Mouse (Mus musculus): Measurements from ENCODE around the gene Mob4. TPM values are rescaled to one million over a fixed set of nuclear protein-coding genes. Genes with fewer than 3 reads are reported as not detected.

Gene Mob4
- polyA plus RNA-seq, 1 experiment from 2014 or later: 173 TPM

- H3K36me3 ChIP-seq (ENCODE audit: control insufficient read depth, insufficient read depth, low read length): peaks cover 40% of the 10 kb centered on the region
- no peaks in the 10 kb centered on the region for H3K4me1 ChIP-seq (ENCODE audit: control insufficient read depth, insufficient read depth, low read length)
- WGBS: 91% methylated on average over 4 of the region's 4 CpGs
- no peak for ATAC-seq
- no peak overlapping the region for H3K4me3 ChIP-seq (ENCODE audit: low read depth, low read length)
- H3K9me3 ChIP-seq (replicated peaks; ENCODE audit: control insufficient read depth, low read length): no peaks in the 10 kb centered on the region
- no peak overlapping the region for H3K9ac ChIP-seq (ENCODE audit: low read length)
- no peak for DNase-seq (ENCODE audit: low spot score)
- H3K27me3 ChIP-seq (replicated peaks; ENCODE audit: control insufficient read depth, insufficient read depth, low read length): no peaks in the 10 kb centered on the region
- no peak overlapping the region for H3K4me2 ChIP-seq (ENCODE audit: low read length)
- H3K27ac ChIP-seq (ENCODE audit: low read depth, low read length): no peak overlapping the region
Observed at GRCm38 (mm10) chr1:55157329-55157728, 26.3 kb downstream of the Mob4 start.

- H3K4me2 ChIP-seq (ENCODE audit: low read length): no peak overlapping the region
- H3K27me3 ChIP-seq (replicated peaks; ENCODE audit: control insufficient read depth, insufficient read depth, low read length): no peaks in the 10 kb centered on the region
- DNase-seq (ENCODE audit: low spot score) (no peak), ATAC-seq (no peak)
- H3K9me3 ChIP-seq (replicated peaks; ENCODE audit: control insufficient read depth, low read length): no peaks in the 10 kb centered on the region
- WGBS: 96% methylated on average over 3 of the region's 3 CpGs
- H3K4me1 ChIP-seq (ENCODE audit: control insufficient read depth, insufficient read depth, low read length): no peaks in the 10 kb centered on the region
- no peak overlapping the region for H3K9ac ChIP-seq (ENCODE audit: low read length)
- peaks cover 36% of the 10 kb centered on the region for H3K36me3 ChIP-seq (ENCODE audit: control insufficient read depth, insufficient read depth, low read length)
- no peak overlapping the region for H3K27ac ChIP-seq (ENCODE audit: low read depth, low read length)
- H3K4me3 ChIP-seq (ENCODE audit: low read depth, low read length): no peak overlapping the region
Observed at GRCm38 (mm10) chr1:55158211-55158610, 27.2 kb downstream of the Mob4 start.

GRCm38 (mm10) chr1:55158821-55159220 lies 27.8 kb downstream of the Mob4 start:
- DNase-seq (ENCODE audit: low spot score) (no peak), ATAC-seq (no peak)
- 93% methylated on average over 8 of the region's 8 CpGs for WGBS
- no peak overlapping the region for H3K9ac ChIP-seq (ENCODE audit: low read length)
- no peak overlapping the region for H3K4me3 ChIP-seq (ENCODE audit: low read depth, low read length)
- no peaks in the 10 kb centered on the region for H3K4me1 ChIP-seq (ENCODE audit: control insufficient read depth, insufficient read depth, low read length)
- no peak overlapping the region for H3K4me2 ChIP-seq (ENCODE audit: low read length)
- no peak overlapping the region for H3K27ac ChIP-seq (ENCODE audit: low read depth, low read length)
- H3K36me3 ChIP-seq (ENCODE audit: control insufficient read depth, insufficient read depth, low read length): peaks cover 34% of the 10 kb centered on the region
- no peaks in the 10 kb centered on the region for H3K9me3 ChIP-seq (replicated peaks; ENCODE audit: control insufficient read depth, low read length)
- H3K27me3 ChIP-seq (replicated peaks; ENCODE audit: control insufficient read depth, insufficient read depth, low read length): no peaks in the 10 kb centered on the region

GRCm38 (mm10) chr1:55160218-55160617 lies 29.2 kb downstream of the Mob4 start:
- Histone ChIP-seq H3K36me3 (ENCODE audit: control insufficient read depth, insufficient read depth, low read length) (peaks cover 31% of the 10 kb centered on the region), H3K4me2 (ENCODE audit: low read length) (no peak overlapping the region), H3K4me1 (ENCODE audit: control insufficient read depth, insufficient read depth, low read length) (no peaks in the 10 kb centered on the region), H3K27me3 (replicated peaks; ENCODE audit: control insufficient read depth, insufficient read depth, low read length) (no peaks in the 10 kb centered on the region), H3K9ac (ENCODE audit: low read length) (no peak overlapping the region), H3K9me3 (replicated peaks; ENCODE audit: control insufficient read depth, low read length) (no peaks in the 10 kb centered on the region), H3K4me3 (ENCODE audit: low read depth, low read length) (no peak overlapping the region), H3K27ac (ENCODE audit: low read depth, low read length) (no peak overlapping the region)
- 92% methylated on average over 3 of the region's 3 CpGs for WGBS
- ATAC-seq: no peak
- DNase-seq (ENCODE audit: low spot score): no peak

GRCm38 (mm10) chr1:55160831-55161638 lies 30.0 kb downstream of the Mob4 start:
- no peaks in the 10 kb centered on the region for H3K27me3 ChIP-seq (replicated peaks; ENCODE audit: control insufficient read depth, insufficient read depth, low read length)
- H3K9ac ChIP-seq (ENCODE audit: low read length): no peak overlapping the region
- no peaks in the 10 kb centered on the region for H3K9me3 ChIP-seq (replicated peaks; ENCODE audit: control insufficient read depth, low read length)
- ATAC-seq (peak; percentile 78), DNase-seq (ENCODE audit: low spot score) (peak; percentile 80)
- H3K4me2 ChIP-seq (ENCODE audit: low read length): no peak overlapping the region
- peak overlapping the region; percentile 70 for H3K27ac ChIP-seq (ENCODE audit: low read depth, low read length)
- peaks cover 23% of the 10 kb centered on the region for H3K36me3 ChIP-seq (ENCODE audit: control insufficient read depth, insufficient read depth, low read length)
- H3K4me3 ChIP-seq (ENCODE audit: low read depth, low read length): no peak overlapping the region
- WGBS: 66% methylated on average over 17 of the region's 17 CpGs
- H3K4me1 ChIP-seq (ENCODE audit: control insufficient read depth, insufficient read depth, low read length): no peaks in the 10 kb centered on the region

- H3K27ac ChIP-seq (ENCODE audit: low read depth, low read length): 0 out of 2 replicates have a peak overlapping the region, but pooled peaks have one; percentile 22
- ATAC-seq: peak; percentile 33
- H3K4me2 ChIP-seq (ENCODE audit: low read length): no peak overlapping the region
- H3K9ac ChIP-seq (ENCODE audit: low read length): no peak overlapping the region
- H3K4me1 ChIP-seq (ENCODE audit: control insufficient read depth, insufficient read depth, low read length): no peaks in the 10 kb centered on the region
- H3K4me3 ChIP-seq (ENCODE audit: low read depth, low read length): no peak overlapping the region
- H3K27me3 ChIP-seq (replicated peaks; ENCODE audit: control insufficient read depth, insufficient read depth, low read length): no peaks in the 10 kb centered on the region
- no peaks in the 10 kb centered on the region for H3K9me3 ChIP-seq (replicated peaks; ENCODE audit: control insufficient read depth, low read length)
- H3K36me3 ChIP-seq (ENCODE audit: control insufficient read depth, insufficient read depth, low read length): peaks cover 14% of the 10 kb centered on the region
- DNase-seq (ENCODE audit: low spot score): no peak
- 63% methylated on average over 7 of the region's 7 CpGs for WGBS
Observed at GRCm38 (mm10) chr1:55161895-55162294, 30.9 kb downstream of the Mob4 start.

GRCm38 (mm10) chr1:55162781-55163180 lies 31.8 kb downstream of the Mob4 start:
- ATAC-seq (no peak), DNase-seq (ENCODE audit: low spot score) (no peak)
- H3K9ac ChIP-seq (ENCODE audit: low read length): no peak overlapping the region
- H3K27ac ChIP-seq (ENCODE audit: low read depth, low read length): no peak overlapping the region
- no peak overlapping the region for H3K4me2 ChIP-seq (ENCODE audit: low read length)
- H3K4me3 ChIP-seq (ENCODE audit: low read depth, low read length): no peak overlapping the region
- 60% methylated on average over 5 of the region's 5 CpGs for WGBS
- H3K27me3 ChIP-seq (replicated peaks; ENCODE audit: control insufficient read depth, insufficient read depth, low read length): no peaks in the 10 kb centered on the region
- H3K9me3 ChIP-seq (replicated peaks; ENCODE audit: control insufficient read depth, low read length): no peaks in the 10 kb centered on the region
- peaks cover 5% of the 10 kb centered on the region for H3K36me3 ChIP-seq (ENCODE audit: control insufficient read depth, insufficient read depth, low read length)
- H3K4me1 ChIP-seq (ENCODE audit: control insufficient read depth, insufficient read depth, low read length): no peaks in the 10 kb centered on the region

GRCm38 (mm10) chr1:55164005-55164404 lies 33.0 kb downstream of the Mob4 start:
- H3K27ac ChIP-seq (ENCODE audit: low read depth, low read length): no peak overlapping the region
- no peak overlapping the region for H3K4me2 ChIP-seq (ENCODE audit: low read length)
- no peaks in the 10 kb centered on the region for H3K27me3 ChIP-seq (replicated peaks; ENCODE audit: control insufficient read depth, insufficient read depth, low read length)
- H3K4me1 ChIP-seq (ENCODE audit: control insufficient read depth, insufficient read depth, low read length): no peaks in the 10 kb centered on the region
- WGBS: 65% methylated on average over 5 of the region's 5 CpGs
- H3K9me3 ChIP-seq (replicated peaks; ENCODE audit: control insufficient read depth, low read length): 0 out of 2 replicates have a peak, but pooled peaks cover 2% of the 10 kb centered on the region
- no peak for ATAC-seq
- no peak overlapping the region for H3K9ac ChIP-seq (ENCODE audit: low read length)
- DNase-seq (ENCODE audit: low spot score): no peak
- peaks cover 3% of the 10 kb centered on the region; the same call in 1 of the 2 replicates for H3K36me3 ChIP-seq (ENCODE audit: control insufficient read depth, insufficient read depth, low read length)
- H3K4me3 ChIP-seq (ENCODE audit: low read depth, low read length): no peak overlapping the region

- Histone ChIP-seq H3K4me1 (ENCODE audit: control insufficient read depth, insufficient read depth, low read length) (no peaks in the 10 kb centered on the region), H3K27me3 (replicated peaks; ENCODE audit: control insufficient read depth, insufficient read depth, low read length) (no peaks in the 10 kb centered on the region), H3K4me2 (ENCODE audit: low read length) (no peak overlapping the region), H3K36me3 (ENCODE audit: control insufficient read depth, insufficient read depth, low read length) (no peaks in the 10 kb centered on the region), H3K9me3 (replicated peaks; ENCODE audit: control insufficient read depth, low read length) (0 out of 2 replicates have a peak, but pooled peaks cover 5% of the 10 kb centered on the region), H3K27ac (ENCODE audit: low read depth, low read length) (no peak overlapping the region), H3K4me3 (ENCODE audit: low read depth, low read length) (no peak overlapping the region), H3K9ac (ENCODE audit: low read length) (no peak overlapping the region)
- ATAC-seq (no peak), DNase-seq (ENCODE audit: low spot score) (no peak)
- WGBS: 84% methylated on average over 4 of the region's 4 CpGs
Observed at GRCm38 (mm10) chr1:55167560-55167959, 36.5 kb downstream of the Mob4 start.

All from forebrain, embryonic 14.5 days (tissue).